Mouse (Mus musculus) thymus, adult 18-20 months (tissue): ENCODE data around the gene Ophn1.
A peak's percentile ranks its signal among the peaks of the same experiment; 100 is the strongest.

Experiments used
- DNase-seq, 2 experiments: peaks; one replicate each; pipeline ENCODE4 v3.0.0; 2022; ENCODE audit warnings: mixed read lengths in 2 of 2

Ophn1 gene

DNA sequence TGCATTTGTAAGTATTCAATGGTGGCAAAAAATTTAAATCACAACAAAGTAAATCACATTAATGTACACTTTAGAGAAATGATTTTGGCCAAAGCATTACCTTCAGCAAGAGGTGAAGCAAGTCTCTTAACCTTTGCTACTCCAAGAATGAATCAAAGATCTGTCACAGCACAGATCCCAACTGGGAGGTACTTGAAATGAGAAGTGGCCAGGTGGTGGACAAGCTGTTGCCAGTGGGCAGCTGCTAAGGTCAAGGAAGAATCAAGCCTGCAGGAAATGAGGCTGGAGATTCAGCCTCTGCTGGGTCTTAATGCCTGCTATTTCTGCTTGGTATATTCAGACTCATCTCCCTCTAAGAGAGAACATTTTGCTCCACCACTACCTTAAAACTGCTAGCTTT is 87.0 kb downstream of the Ophn1 start:
- no peak for DNase-seq

DNA sequence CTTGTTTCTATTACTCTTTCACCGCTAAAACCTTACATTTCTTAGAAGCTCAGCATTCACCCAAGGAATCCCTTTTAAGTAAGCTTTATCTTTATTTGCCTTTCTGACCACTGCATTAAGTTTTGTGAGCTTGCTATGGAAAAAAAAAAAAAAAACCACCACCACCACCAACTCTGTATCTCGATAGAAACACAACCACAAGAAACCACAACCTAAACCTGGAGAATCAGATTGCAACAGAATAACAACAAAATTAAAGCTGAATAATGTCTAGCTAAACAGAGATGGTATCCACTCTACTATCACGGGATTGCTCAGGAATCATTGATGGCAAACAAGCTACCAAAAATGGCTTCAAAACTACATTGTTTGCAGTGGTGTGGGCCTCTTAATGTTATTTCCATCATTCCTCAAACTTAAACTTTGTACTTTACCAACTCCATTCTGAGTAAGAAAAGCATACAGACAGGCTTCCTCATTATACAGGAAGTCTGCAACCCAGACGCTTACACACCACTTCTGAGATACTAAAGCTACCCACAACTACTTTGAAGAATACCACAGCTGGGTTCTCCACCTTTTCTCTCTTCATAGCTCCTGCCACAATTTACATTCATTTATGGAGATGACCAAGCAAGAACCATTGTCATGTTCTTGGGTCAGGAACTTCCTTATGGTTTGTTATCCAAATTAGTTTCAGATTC is 116.4 kb downstream of the Ophn1 start:
- DNase-seq: no peak

DNA sequence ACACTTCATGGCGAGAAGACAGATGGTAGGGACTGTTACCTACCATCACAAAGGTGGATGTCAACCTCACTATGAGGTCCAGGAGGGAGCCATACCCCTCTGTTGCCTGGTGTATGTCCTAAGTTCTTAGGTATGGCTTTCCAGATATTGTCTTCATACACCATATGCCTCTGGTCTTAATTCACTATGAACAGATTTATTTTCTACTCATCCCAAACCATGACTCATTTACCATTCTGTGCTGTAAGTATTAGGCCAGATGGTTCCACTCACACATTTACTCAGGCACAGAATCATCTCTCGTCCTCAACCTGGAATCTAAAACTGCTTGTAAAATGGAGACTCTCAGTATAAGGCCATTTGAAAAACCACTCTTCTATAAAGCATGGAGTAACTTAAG is 135.7 kb downstream of the Ophn1 start:
- DNase-seq: no peak

DNA sequence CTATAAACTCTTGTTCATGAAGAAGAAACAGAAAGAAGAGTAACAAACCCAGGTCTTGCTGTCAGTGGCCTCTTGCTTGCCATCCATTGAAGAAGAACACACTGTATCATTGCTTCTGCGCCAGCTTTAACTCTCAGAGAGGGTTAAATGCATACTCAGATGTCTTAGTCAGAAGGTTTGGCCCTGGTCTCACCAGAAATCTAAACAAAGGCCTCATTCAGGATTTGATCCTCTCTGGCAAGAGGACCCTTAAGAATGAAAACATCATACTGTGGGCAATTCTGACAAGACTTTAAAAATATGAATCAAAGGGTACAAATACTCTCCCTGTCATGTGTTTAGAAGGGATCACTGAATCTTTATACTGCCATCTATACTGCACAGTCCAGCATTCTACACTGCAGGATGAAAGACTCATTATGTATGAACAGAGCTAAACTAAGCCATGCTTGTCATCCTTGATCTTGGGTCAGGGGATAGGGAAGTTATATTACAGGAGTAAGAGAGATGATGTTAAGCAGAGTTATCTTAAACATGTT is 139.5 kb downstream of the Ophn1 start:
- DNase-seq: no peak

DNA sequence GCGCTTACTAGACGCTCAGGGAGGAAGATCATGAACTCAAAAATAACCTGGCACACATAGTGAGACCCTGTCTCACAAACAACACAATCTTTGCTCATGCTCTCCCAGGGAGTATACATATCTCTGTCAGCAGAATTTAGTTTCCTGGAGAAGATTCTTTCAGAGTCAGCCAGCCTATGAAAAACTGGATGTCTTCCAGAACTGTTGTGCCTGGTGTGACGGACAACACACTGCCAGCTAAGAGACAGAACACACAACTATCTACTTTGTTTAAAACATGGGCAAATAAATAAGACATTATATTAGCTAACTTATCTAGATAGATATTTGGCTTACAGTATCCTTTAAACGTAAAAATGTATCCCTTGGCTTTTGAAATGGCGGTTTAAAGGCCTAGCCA is 154.1 kb downstream of the Ophn1 start:
- DNase-seq: no peak

DNA sequence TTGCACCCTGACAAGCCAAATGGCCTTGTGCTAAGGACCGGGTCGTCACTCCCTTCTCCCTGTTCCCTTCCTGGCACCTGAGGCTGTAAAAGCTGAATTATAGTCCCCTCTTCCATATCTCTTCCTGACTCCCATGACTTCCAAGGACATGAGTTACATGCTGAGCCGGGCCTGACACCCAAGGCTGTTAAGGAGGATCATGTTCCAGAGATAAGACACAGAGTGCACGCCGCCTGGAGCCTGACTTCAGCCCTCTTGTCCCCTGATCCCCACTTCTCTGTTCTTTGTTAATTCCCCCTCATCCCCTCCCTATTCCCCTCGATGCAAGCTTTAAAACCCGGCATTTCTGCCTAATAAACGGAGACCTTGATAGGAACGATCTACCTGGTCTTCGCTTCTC is 167.8 kb downstream of the Ophn1 start:
- DNase-seq: no peak

DNA sequence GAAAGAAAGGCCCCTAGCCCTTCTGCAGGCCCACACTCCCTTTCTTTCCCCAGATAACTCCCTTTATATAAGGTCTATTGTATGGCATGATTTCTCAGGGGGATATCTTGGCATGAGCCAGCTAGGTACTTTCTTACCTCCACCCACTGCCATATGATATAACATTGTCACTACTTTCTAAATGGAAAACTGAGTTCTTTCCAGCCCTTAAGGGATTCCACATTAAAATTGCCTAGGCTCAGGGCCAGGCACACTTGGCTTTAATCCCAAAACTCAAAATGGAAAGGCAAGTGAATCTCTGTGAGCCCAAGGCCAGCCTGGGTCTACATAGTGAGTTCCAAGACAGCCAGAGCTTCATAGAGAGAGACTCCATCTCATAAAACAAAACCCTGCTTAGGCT is 183.1 kb downstream of the Ophn1 start:
- no peak for DNase-seq

DNA sequence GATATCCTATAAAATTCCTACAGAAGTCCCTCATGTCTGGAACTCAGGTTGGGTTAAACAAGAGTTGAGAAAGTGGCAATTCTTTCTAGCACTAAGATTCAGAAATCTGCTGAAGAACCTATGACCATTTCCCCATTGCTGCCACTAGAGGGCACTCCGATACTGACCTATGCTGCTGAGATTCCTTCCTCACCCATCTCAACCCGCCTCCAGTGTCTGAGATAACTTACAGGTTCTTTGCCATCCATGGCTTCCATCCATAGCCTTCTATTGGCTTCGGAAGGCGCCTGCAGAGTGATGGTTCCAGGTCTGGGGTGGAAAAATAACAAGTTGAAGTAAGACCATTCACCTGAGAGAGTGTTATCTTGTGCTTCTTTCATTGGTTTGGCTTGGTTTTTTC is 189.2 kb downstream of the Ophn1 start:
- DNase-seq: peak in 1 of 2 experiments; percentile 7

DNA sequence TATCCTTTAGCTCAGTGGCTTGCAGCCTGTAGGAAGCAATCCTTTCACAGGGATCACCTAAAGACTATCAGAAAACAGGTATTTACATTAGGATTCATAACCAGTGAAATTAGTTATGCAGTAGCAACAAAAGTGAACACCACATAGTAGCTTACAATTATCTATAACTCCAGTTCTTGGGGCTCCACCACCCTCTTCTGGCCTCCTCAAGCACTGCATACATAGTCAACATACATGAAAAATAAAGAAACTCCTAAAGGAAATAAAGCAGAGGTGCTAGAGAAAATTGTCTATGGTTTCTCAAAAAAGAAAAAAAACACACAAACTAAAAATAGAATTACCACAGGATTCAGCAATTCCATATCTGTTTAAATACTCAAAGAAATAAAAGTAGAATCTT is 208.2 kb downstream of the Ophn1 start:
- no peak for DNase-seq

DNA sequence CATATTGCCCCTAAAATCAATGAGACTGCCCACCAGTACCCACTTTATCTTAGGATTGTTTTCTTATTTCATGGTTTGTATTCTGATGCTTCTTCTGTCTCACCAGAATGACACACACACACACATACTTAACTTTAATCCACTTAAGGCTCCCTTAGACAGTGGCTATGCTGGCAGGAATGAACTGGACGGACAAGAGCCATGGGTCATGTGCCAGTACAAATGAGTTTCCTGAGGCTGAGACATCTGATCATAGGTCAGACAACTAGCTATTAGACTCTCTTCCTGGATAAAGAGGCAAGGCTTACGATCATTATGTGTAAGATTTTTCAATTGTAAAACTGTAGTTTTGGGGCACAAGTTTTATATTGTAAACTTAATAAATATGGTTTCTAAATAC is 209.5 kb downstream of the Ophn1 start:
- DNase-seq: no peak

DNA sequence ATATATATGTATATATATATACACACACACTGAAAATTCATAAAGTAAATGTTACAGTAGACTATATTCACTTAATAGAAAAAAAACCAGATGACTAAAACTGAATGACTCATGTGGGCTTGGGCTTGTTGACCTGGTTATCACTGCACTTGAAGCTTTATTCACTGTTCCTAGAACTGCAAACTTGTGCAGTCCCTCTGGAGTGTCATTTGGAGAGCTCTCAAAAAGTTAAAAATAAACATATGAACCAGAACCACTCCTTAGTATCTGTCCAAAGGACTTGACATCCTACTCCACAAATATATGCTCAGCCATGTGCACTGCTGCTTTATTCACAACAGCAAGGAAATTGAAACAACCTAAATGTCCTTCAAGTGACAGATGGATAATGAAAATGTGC is 219.8 kb downstream of the Ophn1 start:
- DNase-seq: no peak

DNA sequence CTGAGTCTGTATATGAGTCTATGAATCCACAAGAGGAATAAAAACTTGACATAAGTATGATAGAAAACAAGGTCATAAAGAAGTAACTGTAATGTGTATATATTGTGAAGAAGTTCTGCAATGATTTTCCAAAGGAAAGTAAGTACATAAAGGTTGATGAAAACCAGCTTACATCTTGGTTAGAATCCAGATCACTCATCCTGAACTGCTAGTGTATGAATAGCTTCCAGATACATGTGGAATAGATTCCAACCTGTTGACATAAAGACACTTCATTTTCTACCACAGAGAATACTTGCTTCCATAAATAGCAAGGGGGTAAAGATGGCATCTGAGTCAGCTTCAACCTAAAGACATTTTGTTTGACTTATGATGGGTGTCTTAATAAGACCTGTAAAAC is 239.4 kb downstream of the Ophn1 start:
- no peak for DNase-seq

DNA sequence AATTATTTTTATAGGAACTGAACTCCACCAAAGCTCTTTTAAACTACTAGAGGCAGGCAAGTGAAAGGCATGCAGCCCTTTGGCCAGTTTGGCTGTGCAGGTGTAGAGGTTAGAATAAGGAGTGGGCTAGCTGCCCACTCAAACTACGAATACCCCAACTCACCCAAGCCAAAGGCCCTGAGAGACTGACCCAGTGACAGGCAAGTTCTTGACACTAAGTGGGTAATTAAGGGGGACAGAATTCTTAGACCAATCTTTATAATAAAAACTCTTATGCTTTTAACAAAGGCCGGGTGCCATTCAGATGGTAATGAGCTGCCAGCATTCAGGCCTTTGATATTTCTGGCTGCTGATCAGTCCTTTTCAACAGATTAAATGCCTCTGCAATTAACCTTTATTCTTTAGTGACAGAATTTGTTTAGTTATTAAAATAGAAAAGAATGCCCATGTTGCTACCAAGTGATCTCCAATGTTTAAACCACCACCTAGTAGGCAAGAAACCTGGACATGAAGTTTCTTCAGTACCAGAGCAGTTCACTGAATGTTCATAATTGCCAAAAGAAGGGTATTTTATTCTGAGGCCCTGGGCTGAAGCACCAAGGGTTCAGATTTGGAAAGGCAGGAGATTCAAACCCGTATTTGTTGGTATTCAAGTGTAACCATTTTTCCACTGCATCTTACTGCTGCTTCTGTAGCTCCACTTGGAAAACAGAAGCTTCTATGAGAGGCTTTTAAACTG is 262.0 kb downstream of the Ophn1 start:
- no peak for DNase-seq

DNA sequence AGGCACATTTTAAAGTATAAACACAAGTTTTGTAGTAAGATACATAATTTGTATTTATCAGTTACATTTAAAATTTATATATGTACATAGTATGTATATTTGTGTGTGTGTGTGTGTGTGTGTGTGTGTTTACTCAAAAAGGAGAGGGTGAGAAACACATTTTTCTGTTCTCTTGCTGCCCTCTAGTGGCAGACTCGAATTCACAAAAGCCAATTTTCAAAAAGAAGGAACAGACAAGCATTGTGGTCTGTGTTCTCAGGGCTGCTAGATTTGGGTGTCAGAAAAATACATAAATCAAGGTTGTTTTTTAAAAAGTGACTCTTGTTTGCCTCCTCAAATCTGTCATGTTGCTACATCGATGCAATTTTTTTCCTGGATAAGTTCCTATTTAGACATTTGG is 272.0 kb downstream of the Ophn1 start:
- no peak for DNase-seq

DNA sequence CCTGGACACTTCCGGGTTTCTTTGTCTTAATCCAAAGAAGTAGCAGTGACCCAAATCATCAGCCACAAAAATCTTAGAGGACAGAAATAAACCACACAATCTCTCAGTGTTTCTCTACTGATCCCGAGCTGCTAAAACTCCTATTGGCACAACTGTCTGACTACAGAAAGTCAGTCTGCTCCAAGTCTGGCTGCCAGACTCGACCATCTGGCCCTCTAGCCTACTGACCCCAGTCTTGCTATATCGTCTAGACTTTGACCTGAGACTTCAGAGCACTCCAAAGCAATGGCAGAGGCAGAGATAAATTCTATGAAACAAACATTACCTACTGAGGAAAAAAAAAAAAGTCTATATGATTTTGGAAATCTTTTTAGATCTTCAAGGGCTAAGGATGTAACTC is 273.4 kb downstream of the Ophn1 start:
- DNase-seq: no peak

DNA sequence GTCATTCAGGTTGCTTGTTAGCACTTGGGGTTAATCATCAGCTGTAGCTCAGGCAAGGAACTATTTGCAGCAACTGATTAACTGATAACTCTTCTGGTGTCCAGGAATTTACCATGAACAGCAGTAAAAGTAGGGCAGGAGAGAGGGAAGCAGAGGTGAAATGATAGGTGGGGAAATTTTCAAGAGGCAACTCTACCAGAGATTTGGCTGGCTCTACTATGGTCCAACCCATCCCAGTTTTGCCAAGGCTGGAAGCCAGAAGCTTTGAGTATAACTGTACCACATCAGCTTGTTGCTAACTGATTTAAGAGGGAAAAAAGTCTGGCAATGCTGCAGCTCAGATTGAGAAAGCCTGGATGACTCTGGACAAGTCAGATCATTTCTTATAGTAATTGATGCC is 316.6 kb downstream of the Ophn1 start:
- no peak for DNase-seq

DNA sequence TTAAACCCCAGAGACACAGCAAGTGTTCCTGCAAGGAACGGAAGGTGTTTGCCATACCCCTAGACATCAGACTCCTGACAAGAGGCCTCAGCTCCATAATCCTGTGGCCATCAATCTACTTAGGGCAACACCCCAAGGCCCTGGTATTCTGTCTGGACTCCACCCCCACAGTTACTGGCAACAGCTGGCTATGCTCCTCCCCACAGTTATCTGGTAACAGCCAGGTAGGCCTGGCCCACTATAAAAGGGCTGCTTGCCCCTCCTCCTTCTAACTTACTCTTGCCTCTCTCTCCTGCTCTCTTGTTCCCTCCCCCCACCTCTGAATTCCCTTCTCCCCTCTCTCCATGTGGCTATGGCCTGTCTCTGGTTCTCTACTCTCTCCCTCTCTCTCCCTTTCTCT is 344.4 kb downstream of the Ophn1 start:
- DNase-seq: no peak

DNA sequence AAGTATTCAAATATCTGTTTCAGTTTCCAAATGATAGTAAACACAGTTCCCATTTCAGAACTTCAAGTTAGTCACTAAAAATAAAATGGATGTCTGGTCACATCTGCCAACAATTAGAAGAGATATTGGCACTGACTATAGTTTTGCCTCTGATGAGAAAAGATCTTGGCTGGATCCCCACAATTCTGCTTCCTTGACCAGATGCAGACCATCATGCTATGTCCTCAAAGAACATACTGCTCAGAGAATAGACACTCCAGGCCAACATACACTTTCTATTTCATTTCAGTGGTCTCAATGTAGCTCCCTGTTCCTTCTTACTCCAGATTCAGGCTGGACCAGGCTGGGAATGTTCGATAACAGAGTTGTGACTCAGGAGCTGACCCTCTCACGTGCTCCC is 375.5 kb downstream of the Ophn1 start:
- no peak for DNase-seq

DNA sequence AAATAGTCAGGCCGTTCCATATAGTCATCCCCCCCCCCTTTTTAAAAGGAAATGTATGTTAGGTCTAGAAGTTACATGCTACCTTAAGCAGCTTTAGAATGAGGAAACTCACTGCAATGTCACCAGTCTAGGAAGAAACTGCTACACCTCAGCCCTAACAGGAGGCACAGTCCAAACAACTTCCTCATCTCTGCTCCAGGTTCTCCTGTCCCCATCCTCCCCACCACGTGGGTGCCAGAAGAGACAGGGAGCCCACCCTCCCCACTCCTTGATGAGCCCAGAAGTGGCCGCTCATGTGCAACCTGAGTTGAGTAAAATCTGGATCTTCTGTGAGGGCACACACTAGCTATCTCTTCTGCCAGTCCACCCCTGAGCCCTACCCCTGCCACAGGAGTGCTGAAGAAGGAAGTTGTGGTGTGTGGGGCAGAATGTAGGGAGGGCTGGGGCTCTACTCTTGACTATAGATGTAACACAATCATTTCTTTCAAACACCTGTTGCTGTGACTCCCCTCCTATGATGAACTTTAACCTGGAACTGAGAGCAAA is 376.4 kb downstream of the Ophn1 start:
- no peak for DNase-seq
